Mouse (Mus musculus): ENCODE results near the gene Atxn1l. TPM values are rescaled to one million over a fixed set of nuclear protein-coding genes. Genes with fewer than 3 reads are reported as not detected.
"Not testable (repeated sequence)": the region's sequence is repeated elsewhere in the genome, so short reads cannot be mapped to it uniquely, and the experiment has no call there.

The Atxn1l gene
- polyA plus RNA-seq, 1 experiment from 2014 or later: 4.9 TPM

GRCm38 (mm10) chr8:109764031-109764430, 26.5 kb upstream of the Atxn1l start:
- H3K9ac ChIP-seq (ENCODE audit: low read length): no peak overlapping the region
- no peak overlapping the region for H3K27ac ChIP-seq (ENCODE audit: low read length)
- no peak overlapping the region for H3K4me3 ChIP-seq (ENCODE audit: low read length)
- no peaks in the 10 kb centered on the region for H3K4me1 ChIP-seq (ENCODE audit: control insufficient read depth, insufficient read depth, low read length)
- no peaks in the 10 kb centered on the region for H3K27me3 ChIP-seq (ENCODE audit: control insufficient read depth, insufficient read depth, low read length)
- no peaks in the 10 kb centered on the region for H3K36me3 ChIP-seq (ENCODE audit: control insufficient read depth, insufficient read depth)
- ATAC-seq (replicated peaks; ENCODE audit: extremely low read depth, insufficient read depth, low FRiP score): no peak
- 83% methylated on average over 6 of the region's 6 CpGs for WGBS
- no peak overlapping the region for H3K4me2 ChIP-seq (ENCODE audit: low read depth, low read length)
- peaks cover 13% of the 10 kb centered on the region for H3K9me3 ChIP-seq (replicated peaks; ENCODE audit: control insufficient read depth, low read length)

- Histone ChIP-seq H3K4me3 (ENCODE audit: low read length) (no peak overlapping the region), H3K27me3 (ENCODE audit: control insufficient read depth, insufficient read depth, low read length) (no peaks in the 10 kb centered on the region), H3K27ac (ENCODE audit: low read length) (no peak overlapping the region), H3K4me2 (ENCODE audit: low read depth, low read length) (no peak overlapping the region), H3K9ac (ENCODE audit: low read length) (no peak overlapping the region), H3K36me3 (ENCODE audit: control insufficient read depth, insufficient read depth) (no peaks in the 10 kb centered on the region), H3K4me1 (ENCODE audit: control insufficient read depth, insufficient read depth, low read length) (no peaks in the 10 kb centered on the region), H3K9me3 (replicated peaks; ENCODE audit: control insufficient read depth, low read length) (peaks cover 13% of the 10 kb centered on the region)
- WGBS: 59% methylated on average over 1 of the region's 1 CpGs
- ATAC-seq (replicated peaks; ENCODE audit: extremely low read depth, insufficient read depth, low FRiP score): no peak
Observed at GRCm38 (mm10) chr8:109760221-109760620, 22.7 kb upstream of the Atxn1l start.

DNA sequence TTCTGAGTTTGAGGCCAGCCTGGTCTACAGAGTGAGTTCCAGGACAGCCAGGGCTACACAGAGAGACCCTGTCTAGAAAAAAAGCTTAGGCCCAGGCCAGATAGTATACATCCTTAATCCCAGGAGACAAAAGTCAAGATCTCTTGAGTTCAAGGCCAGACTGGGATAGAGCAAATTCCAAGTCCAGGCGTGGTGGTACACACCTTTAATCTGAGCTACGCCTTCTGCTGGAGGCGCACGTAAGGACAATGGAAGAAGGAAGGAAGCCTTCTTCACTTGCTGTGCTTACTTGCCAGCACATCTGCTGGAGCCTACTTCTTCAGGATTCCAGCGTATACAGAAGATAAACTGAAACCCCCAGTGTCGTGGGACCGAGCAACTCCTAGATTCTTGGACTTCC, 21.9 kb upstream of the Atxn1l start:
- H3K4me2 ChIP-seq (ENCODE audit: low read depth, low read length): no peak overlapping the region
- no peaks in the 10 kb centered on the region for H3K4me1 ChIP-seq (ENCODE audit: control insufficient read depth, insufficient read depth, low read length)
- peaks cover 14% of the 10 kb centered on the region for H3K9me3 ChIP-seq (replicated peaks; ENCODE audit: control insufficient read depth, low read length)
- WGBS: 85% methylated on average over 7 of the region's 7 CpGs
- no peak overlapping the region for H3K4me3 ChIP-seq (ENCODE audit: low read length)
- no peak overlapping the region for H3K27ac ChIP-seq (ENCODE audit: low read length)
- H3K36me3 ChIP-seq (ENCODE audit: control insufficient read depth, insufficient read depth): no peaks in the 10 kb centered on the region
- no peaks in the 10 kb centered on the region for H3K27me3 ChIP-seq (ENCODE audit: control insufficient read depth, insufficient read depth, low read length)
- no peak overlapping the region for H3K9ac ChIP-seq (ENCODE audit: low read length)
- no peak for ATAC-seq (replicated peaks; ENCODE audit: extremely low read depth, insufficient read depth, low FRiP score)

GRCm38 (mm10) chr8:109756849-109757248, 19.3 kb upstream of the Atxn1l start:
- Histone ChIP-seq H3K4me3 (ENCODE audit: low read length) (no peak overlapping the region), H3K36me3 (ENCODE audit: control insufficient read depth, insufficient read depth) (no peaks in the 10 kb centered on the region), H3K27me3 (ENCODE audit: control insufficient read depth, insufficient read depth, low read length) (no peaks in the 10 kb centered on the region), H3K9ac (ENCODE audit: low read length) (no peak overlapping the region), H3K27ac (ENCODE audit: low read length) (no peak overlapping the region), H3K4me1 (ENCODE audit: control insufficient read depth, insufficient read depth, low read length) (no peaks in the 10 kb centered on the region), H3K9me3 (replicated peaks; ENCODE audit: control insufficient read depth, low read length) (0 out of 2 replicates have a peak, but pooled peaks cover 3% of the 10 kb centered on the region), H3K4me2 (ENCODE audit: low read depth, low read length) (no peak overlapping the region)
- 54% methylated on average over 3 of the region's 3 CpGs for WGBS
- no peak for ATAC-seq (replicated peaks; ENCODE audit: extremely low read depth, insufficient read depth, low FRiP score)

GRCm38 (mm10) chr8:109755554-109755953, 18.0 kb upstream of the Atxn1l start:
- H3K4me2 ChIP-seq (ENCODE audit: low read depth, low read length); H3K4me3 ChIP-seq (ENCODE audit: low read length); H3K27me3 ChIP-seq (ENCODE audit: control insufficient read depth, insufficient read depth, low read length); H3K36me3 ChIP-seq (ENCODE audit: control insufficient read depth, insufficient read depth); H3K27ac ChIP-seq (ENCODE audit: low read length); H3K9ac ChIP-seq (ENCODE audit: low read length); H3K4me1 ChIP-seq (ENCODE audit: control insufficient read depth, insufficient read depth, low read length); ATAC-seq (replicated peaks; ENCODE audit: extremely low read depth, insufficient read depth, low FRiP score); H3K9me3 ChIP-seq (replicated peaks; ENCODE audit: control insufficient read depth, low read length): not testable (repeated sequence)
- WGBS: 67% methylated on average over 4 of the region's 4 CpGs

- Histone ChIP-seq H3K4me3 (ENCODE audit: low read length) (no peak overlapping the region), H3K9ac (ENCODE audit: low read length) (no peak overlapping the region), H3K9me3 (replicated peaks; ENCODE audit: control insufficient read depth, low read length) (0 out of 2 replicates have a peak, but pooled peaks cover 2% of the 10 kb centered on the region), H3K4me2 (ENCODE audit: low read depth, low read length) (no peak overlapping the region), H3K27ac (ENCODE audit: low read length) (no peak overlapping the region), H3K36me3 (ENCODE audit: control insufficient read depth, insufficient read depth) (no peaks in the 10 kb centered on the region), H3K4me1 (ENCODE audit: control insufficient read depth, insufficient read depth, low read length) (no peaks in the 10 kb centered on the region), H3K27me3 (ENCODE audit: control insufficient read depth, insufficient read depth, low read length) (no peaks in the 10 kb centered on the region)
- 74% methylated on average over 8 of the region's 8 CpGs for WGBS
- ATAC-seq (replicated peaks; ENCODE audit: extremely low read depth, insufficient read depth, low FRiP score): no peak
Observed at GRCm38 (mm10) chr8:109754696-109755095, 17.2 kb upstream of the Atxn1l start.

- H3K9ac ChIP-seq (ENCODE audit: low read length): no peak overlapping the region
- 0 out of 2 replicates have a peak, but pooled peaks cover 2% of the 10 kb centered on the region for H3K9me3 ChIP-seq (replicated peaks; ENCODE audit: control insufficient read depth, low read length)
- no peak overlapping the region for H3K27ac ChIP-seq (ENCODE audit: low read length)
- H3K4me2 ChIP-seq (ENCODE audit: low read depth, low read length): no peak overlapping the region
- H3K4me1 ChIP-seq (ENCODE audit: control insufficient read depth, insufficient read depth, low read length): no peaks in the 10 kb centered on the region
- no peaks in the 10 kb centered on the region for H3K27me3 ChIP-seq (ENCODE audit: control insufficient read depth, insufficient read depth, low read length)
- WGBS: 82% methylated on average over 20 of the region's 20 CpGs
- no peak overlapping the region for H3K4me3 ChIP-seq (ENCODE audit: low read length)
- no peak for ATAC-seq (replicated peaks; ENCODE audit: extremely low read depth, insufficient read depth, low FRiP score)
- H3K36me3 ChIP-seq (ENCODE audit: control insufficient read depth, insufficient read depth): no peaks in the 10 kb centered on the region
Observed at GRCm38 (mm10) chr8:109751731-109752485, 14.4 kb upstream of the Atxn1l start.

- 0 out of 2 replicates have a peak, but pooled peaks cover 2% of the 10 kb centered on the region for H3K9me3 ChIP-seq (replicated peaks; ENCODE audit: control insufficient read depth, low read length)
- 66% methylated on average over 12 of the region's 12 CpGs for WGBS
- H3K4me2 ChIP-seq (ENCODE audit: low read depth, low read length): no peak overlapping the region
- no peak overlapping the region for H3K4me3 ChIP-seq (ENCODE audit: low read length)
- no peaks in the 10 kb centered on the region for H3K27me3 ChIP-seq (ENCODE audit: control insufficient read depth, insufficient read depth, low read length)
- no peak overlapping the region for H3K9ac ChIP-seq (ENCODE audit: low read length)
- no peak overlapping the region for H3K27ac ChIP-seq (ENCODE audit: low read length)
- ATAC-seq (replicated peaks; ENCODE audit: extremely low read depth, insufficient read depth, low FRiP score): no peak
- H3K36me3 ChIP-seq (ENCODE audit: control insufficient read depth, insufficient read depth): no peaks in the 10 kb centered on the region
- H3K4me1 ChIP-seq (ENCODE audit: control insufficient read depth, insufficient read depth, low read length): no peaks in the 10 kb centered on the region
Observed at GRCm38 (mm10) chr8:109750699-109751098, 13.2 kb upstream of the Atxn1l start.

DNA sequence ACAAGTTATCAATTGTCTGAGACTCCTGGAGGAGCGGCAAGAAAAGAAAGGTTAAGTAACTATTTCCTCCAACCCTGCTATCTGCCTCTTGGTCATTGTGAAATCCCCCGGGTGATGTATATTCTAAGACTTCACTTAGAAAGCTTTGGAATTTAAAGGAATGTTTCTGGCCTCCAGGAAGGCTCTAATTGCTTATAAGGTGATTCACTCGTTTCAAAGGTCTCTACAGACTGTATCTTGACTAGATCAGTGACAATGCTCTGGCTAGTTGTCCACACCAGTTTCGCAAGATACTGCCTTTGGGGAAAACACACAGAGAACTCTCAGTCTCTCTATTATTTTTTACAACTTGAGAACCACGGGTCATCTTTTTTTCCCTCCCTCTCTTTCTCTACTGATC, 12.7 kb upstream of the Atxn1l start:
- no peak overlapping the region for H3K4me2 ChIP-seq (ENCODE audit: low read depth, low read length)
- H3K9me3 ChIP-seq (replicated peaks; ENCODE audit: control insufficient read depth, low read length): 0 out of 2 replicates have a peak, but pooled peaks cover 2% of the 10 kb centered on the region
- H3K4me3 ChIP-seq (ENCODE audit: low read length): no peak overlapping the region
- no peak overlapping the region for H3K27ac ChIP-seq (ENCODE audit: low read length)
- no peak for ATAC-seq (replicated peaks; ENCODE audit: extremely low read depth, insufficient read depth, low FRiP score)
- WGBS: 41% methylated on average over 5 of the region's 5 CpGs
- H3K36me3 ChIP-seq (ENCODE audit: control insufficient read depth, insufficient read depth): no peaks in the 10 kb centered on the region
- H3K4me1 ChIP-seq (ENCODE audit: control insufficient read depth, insufficient read depth, low read length): no peaks in the 10 kb centered on the region
- no peak overlapping the region for H3K9ac ChIP-seq (ENCODE audit: low read length)
- no peaks in the 10 kb centered on the region for H3K27me3 ChIP-seq (ENCODE audit: control insufficient read depth, insufficient read depth, low read length)

Measured in heart, embryonic 16.5 days (tissue).